Mouse (Mus musculus) midbrain, embryonic 10.5 days (tissue): Measurements from ENCODE around the gene Srsf3. TPM values are rescaled to one million over a fixed set of nuclear protein-coding genes. Genes with fewer than 3 reads are reported as not detected.
A peak's percentile ranks its signal among the peaks of the same experiment; 100 is the strongest.
"Not testable (repeated sequence)": the region's sequence is repeated elsewhere in the genome, so short reads cannot be mapped to it uniquely, and the experiment has no call there.

Experiments used
- DNase-seq: peaks from one replicate; pipeline ENCODE4 v3.0.0-alpha.2; 2017; ENCODE audit warnings: low spot score
- H3K27ac ChIP-seq: fragments of 300-500 bp; sonication (generic); replicated peaks from 2 replicates; pipeline ENCODE4 v1.5.1; 2016; ENCODE audit warnings: mild to moderate bottlenecking
- H3K27me3 ChIP-seq: fragments of 300-500 bp; sonication (generic); 2 replicates; pipeline ENCODE4 v1.6.1; 2016; ENCODE audit warnings: low read depth, mild to moderate bottlenecking; ENCODE audit not compliant: poor library complexity, severe bottlenecking
- H3K36me3 ChIP-seq: fragments of 300-500 bp; sonication (generic); 2 replicates; pipeline ENCODE4 v1.6.1; 2016; ENCODE audit warnings: mild to moderate bottlenecking, moderate library complexity
- H3K4me1 ChIP-seq: fragments of 300-500 bp; sonication (generic); 2 replicates; pipeline ENCODE4 v1.6.1; 2016
- H3K4me3 ChIP-seq: fragments of 300-500 bp; sonication (generic); 2 replicates; pipeline ENCODE4 v1.5.1; 2016; ENCODE audit warnings: mild to moderate bottlenecking, moderate library complexity
- H3K9me3 ChIP-seq: fragments of 300-500 bp; sonication (generic); replicated peaks from 2 replicates; pipeline ENCODE4 v1.6.1; 2016; ENCODE audit warnings: mild to moderate bottlenecking
- WGBS: fragments of 180-500 bp; shearing (Covaris S2); methylation state at CpG from one replicate; pipeline ENCODE4 v1.1.7; 2016; 5-methylcytosine and 5-hydroxymethylcytosine counted together
- polyA plus RNA-seq: library from polyadenylated mRNA; unstranded; fragments of >200 nt; fragmentation: Nextera tagmentation; extraction: Ambion mirVana; gene quantifications from 2 replicates; pipeline ENCODE4 v1.2.1, GENCODE M21; 2016

The Srsf3 gene
- polyA plus RNA-seq, 1 experiment from 2014 or later = 839 TPM

GRCm38 (mm10) chr17:29023346-29023745 is 9.1 kb upstream of the Srsf3 start:
- H3K9me3 ChIP-seq = no peaks in the 10 kb centered on the region
- 92% methylated on average over 6 of the region's 6 CpGs for WGBS
- DNase-seq = no peak

GRCm38 (mm10) chr17:29024047-29024892 is 8.2 kb upstream of the Srsf3 start:
- 39% methylated on average over 22 of the region's 22 CpGs for WGBS
- Histone ChIP-seq H3K27ac (no peak overlapping the region), H3K4me3 (no peak overlapping the region), H3K9me3 (no peaks in the 10 kb centered on the region), H3K27me3 (peaks cover 18% of the 10 kb centered on the region), H3K36me3 (no peaks in the 10 kb centered on the region), H3K4me1 (peaks cover 21% of the 10 kb centered on the region)
- DNase-seq = no peak

More at GRCm38 (mm10) chr17:29023346-29023745, 9.1 kb upstream of the Srsf3 start:
- Histone ChIP-seq H3K27ac (no peak overlapping the region), H3K27me3 (peaks cover 18% of the 10 kb centered on the region), H3K4me1 (peaks cover 21% of the 10 kb centered on the region), H3K4me3 (no peak overlapping the region), H3K36me3 (no peaks in the 10 kb centered on the region)

- DNase-seq = no peak
- H3K27me3 ChIP-seq = peaks cover 18% of the 10 kb centered on the region
- H3K27ac ChIP-seq = no peak overlapping the region
- no peak overlapping the region for H3K4me3 ChIP-seq
- no peaks in the 10 kb centered on the region for H3K36me3 ChIP-seq
- H3K9me3 ChIP-seq = no peaks in the 10 kb centered on the region
- 27% methylated on average over 10 of the region's 10 CpGs for WGBS
- H3K4me1 ChIP-seq = peaks cover 21% of the 10 kb centered on the region
Measured at GRCm38 (mm10) chr17:29024896-29025565, 7.4 kb upstream of the Srsf3 start.

GRCm38 (mm10) chr17:29026652-29027356 is 5.6 kb upstream of the Srsf3 start:
- DNase-seq = no peak
- no peak overlapping the region for H3K4me3 ChIP-seq
- no peaks in the 10 kb centered on the region for H3K36me3 ChIP-seq
- H3K27me3 ChIP-seq = peaks cover 18% of the 10 kb centered on the region
- H3K27ac ChIP-seq = no peak overlapping the region
- H3K4me1 ChIP-seq = peaks cover 27% of the 10 kb centered on the region
- no peaks in the 10 kb centered on the region for H3K9me3 ChIP-seq
- WGBS = 53% methylated on average over 5 of the region's 5 CpGs

GRCm38 (mm10) chr17:29030321-29031034 is 1.9 kb upstream of the Srsf3 start:
- H3K4me1 ChIP-seq = peaks cover 24% of the 10 kb centered on the region
- no peak overlapping the region for H3K27ac ChIP-seq
- no peaks in the 10 kb centered on the region for H3K27me3 ChIP-seq
- 85% methylated on average over 6 of the region's 6 CpGs for WGBS
- no peaks in the 10 kb centered on the region for H3K9me3 ChIP-seq
- DNase-seq = no peak
- H3K36me3 ChIP-seq = peaks cover 16% of the 10 kb centered on the region
- no peak overlapping the region for H3K4me3 ChIP-seq

- 64% methylated on average over 7 of the region's 7 CpGs for WGBS
- not testable (repeated sequence) for H3K27me3 ChIP-seq, H3K9me3 ChIP-seq, DNase-seq
- Histone ChIP-seq H3K27ac (peak overlapping the region; percentile 99), H3K4me3 (peak overlapping the region; percentile 89), H3K36me3 (peaks cover 23% of the 10 kb centered on the region), H3K4me1 (peaks cover 29% of the 10 kb centered on the region)
Measured at GRCm38 (mm10) chr17:29031085-29031711, 1.2 kb upstream of the Srsf3 start.

- Histone ChIP-seq H3K36me3 (peaks cover 30% of the 10 kb centered on the region), H3K4me3 (peak overlapping the region; percentile 89), H3K9me3 (no peaks in the 10 kb centered on the region), H3K27me3 (no peaks in the 10 kb centered on the region), H3K4me1 (peaks cover 31% of the 10 kb centered on the region), H3K27ac (peak overlapping the region; percentile 99)
- DNase-seq = no peak
- WGBS = under 1% methylated on average over 26 of the region's 26 CpGs
Measured at GRCm38 (mm10) chr17:29031771-29032273, 606 bp upstream of the Srsf3 start.

- peak overlapping the region; percentile 99 for H3K27ac ChIP-seq
- no peak for DNase-seq
- under 1% methylated on average over 6 of the region's 6 CpGs for WGBS
- no peaks in the 10 kb centered on the region for H3K9me3 ChIP-seq
- peaks cover 48% of the 10 kb centered on the region for H3K36me3 ChIP-seq
- no peaks in the 10 kb centered on the region for H3K27me3 ChIP-seq
- H3K4me3 ChIP-seq = peak overlapping the region; percentile 89
- H3K4me1 ChIP-seq = peaks cover 35% of the 10 kb centered on the region
Measured at GRCm38 (mm10) chr17:29033569-29034061, 1.2 kb downstream of the Srsf3 start.

GRCm38 (mm10) chr17:29034264-29034663 is 1.8 kb downstream of the Srsf3 start:
- peak overlapping the region; percentile 99; the same call in 1 of the 2 replicates for H3K27ac ChIP-seq
- H3K27me3 ChIP-seq = no peaks in the 10 kb centered on the region
- H3K9me3 ChIP-seq = no peaks in the 10 kb centered on the region
- H3K36me3 ChIP-seq = peaks cover 54% of the 10 kb centered on the region
- peak overlapping the region; percentile 89 for H3K4me3 ChIP-seq
- H3K4me1 ChIP-seq = peaks cover 35% of the 10 kb centered on the region
- no peak for DNase-seq

- H3K4me3 ChIP-seq = peak overlapping the region; percentile 89
- H3K36me3 ChIP-seq = peaks cover 67% of the 10 kb centered on the region
- H3K27me3 ChIP-seq = no peaks in the 10 kb centered on the region
- H3K9me3 ChIP-seq = no peaks in the 10 kb centered on the region
- no peak overlapping the region for H3K27ac ChIP-seq
- no peak for DNase-seq
- peaks cover 35% of the 10 kb centered on the region for H3K4me1 ChIP-seq
Measured at GRCm38 (mm10) chr17:29035506-29035905, 3.1 kb downstream of the Srsf3 start.

- Histone ChIP-seq H3K4me1 (peaks cover 27% of the 10 kb centered on the region), H3K9me3 (no peaks in the 10 kb centered on the region), H3K27ac (no peak overlapping the region), H3K4me3 (no peak overlapping the region), H3K27me3 (no peaks in the 10 kb centered on the region), H3K36me3 (peaks cover 97% of the 10 kb centered on the region)
- 79% methylated on average over 11 of the region's 11 CpGs for whole genome bisulfite sequencing
- DNase-seq = no peak
Measured at GRCm38 (mm10) chr17:29039351-29039750, 6.9 kb downstream of the Srsf3 start.
